Mouse (Mus musculus): Measurements from ENCODE around the gene Stk38. TPM values are rescaled to one million over a fixed set of nuclear protein-coding genes. Genes with fewer than 3 reads are reported as not detected.

Gene Stk38
- total and polyA plus RNA-seq, 3 experiments = 29.0 to 56.4 (median 56.0) TPM

DNA sequence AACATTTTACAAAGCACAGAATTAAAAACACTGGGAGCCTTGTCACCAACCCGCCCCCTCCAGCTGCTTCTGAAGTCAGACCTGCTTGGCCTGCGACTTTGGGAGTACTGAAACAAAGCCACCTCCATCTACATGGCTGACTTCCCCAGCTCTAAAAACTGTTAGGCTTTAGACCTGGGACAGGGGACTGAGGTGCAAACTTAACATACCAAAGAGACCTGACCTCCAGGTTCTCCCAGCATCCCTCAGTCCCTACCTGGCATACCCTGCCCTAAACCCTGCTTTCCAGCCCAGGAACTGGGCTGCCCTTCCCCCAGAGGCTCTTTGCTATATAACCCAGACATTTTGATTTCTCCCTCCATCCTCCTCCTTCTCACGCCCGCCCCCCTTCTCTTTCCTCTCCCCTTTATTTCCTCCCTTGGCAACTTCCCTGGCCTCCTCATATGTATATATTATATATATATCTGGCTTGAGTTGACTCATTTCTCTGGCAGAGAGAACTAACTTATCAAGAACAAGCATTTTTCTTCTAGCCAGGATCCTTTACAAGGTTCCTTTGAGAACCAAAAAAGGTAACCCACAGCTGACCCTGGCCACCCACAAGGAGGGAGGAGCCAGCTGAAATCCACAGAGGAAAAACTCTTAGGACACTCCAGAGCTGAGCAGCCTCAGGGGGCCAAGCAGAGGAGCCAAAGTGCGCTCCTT lies 19.0 kb upstream of the Stk38 start:
- Histone ChIP-seq H3K27ac (ENCODE audit: insufficient read depth, low read depth) (no peak overlapping the region), H3K9me3 (replicated peaks; ENCODE audit: low read length) (no peaks in the 10 kb centered on the region), H3K4me1 (ENCODE audit: control insufficient read depth in 1 of 2, insufficient read depth in 2 of 2) (peaks cover 0 to 20% of the 10 kb centered on the region in 2 experiments; a peak in 3 of 4 replicates), H3K27me3 (replicated peaks) (no peaks in the 10 kb centered on the region), H3K4me2 (ENCODE audit: insufficient read depth, low read depth, poor library complexity, severe bottlenecking) (no peak overlapping the region), H3K4me3 (replicated peaks in 1 of 3; ENCODE audit: low read depth in 2 of 3, low read length in 2 of 3, poor library complexity in 1 of 3) (no peak overlapping the region), H3K36me3 (replicated peaks in 1 of 2; ENCODE audit: control insufficient read depth in 1 of 2, insufficient read depth in 1 of 2, low read length in 1 of 2) (no peaks in the 10 kb centered on the region), H3K79me2 (replicated peaks; ENCODE audit: control insufficient read depth, extremely low read depth, insufficient read depth, poor library complexity, severe bottlenecking) (no peaks in the 10 kb centered on the region), H3K9ac (ENCODE audit: insufficient read depth, low read depth) (no peak overlapping the region)
- no peak for DNase-seq (ENCODE audit: extremely low read depth)
- no peak for TF ChIP-seq BHLHE40 (IDR thresholded peaks at IDR 0.05; ENCODE audit: low read depth, low read length)
- TF ChIP-seq RAD21 (IDR thresholded peaks at IDR 0.05; ENCODE audit: low read depth, low read length) = no peak
- no peak for TF ChIP-seq CTCF (conservative IDR thresholded peaks at IDR 0.05 in 1 of 2, IDR thresholded peaks at IDR 0.05 in 1 of 2; ENCODE audit: low read depth in 2 of 2, low read length in 2 of 2)
- TF ChIP-seq USF2 (conservative IDR thresholded peaks at IDR 0.05; ENCODE audit: low read depth, low read length) = no peak
- no peak for TF ChIP-seq GABPA (IDR thresholded peaks at IDR 0.05; ENCODE audit: insufficient replicate concordance, low read depth, low read length)
- TF ChIP-seq JUN (IDR thresholded peaks at IDR 0.05; ENCODE audit: insufficient read depth, low read depth, low read length) = no peak
- no peak for TF ChIP-seq IRF4 (IDR thresholded peaks at IDR 0.05; ENCODE audit: low read depth, low read length)
- TF ChIP-seq MYC (IDR thresholded peaks at IDR 0.05; ENCODE audit: low read depth, low read length) = no peak
- TF ChIP-seq JUND (conservative IDR thresholded peaks at IDR 0.05; ENCODE audit: low read depth, low read length) = no peak
- no peak for TF ChIP-seq CHD1 (IDR thresholded peaks at IDR 0.05; ENCODE audit: low read depth, low read length)
- TF ChIP-seq MAX (IDR thresholded peaks at IDR 0.05; ENCODE audit: low read length) = no peak
- no peak for TF ChIP-seq TBP (conservative IDR thresholded peaks at IDR 0.05; ENCODE audit: low read depth, low read length)
- no peak for TF ChIP-seq ELF1 (IDR thresholded peaks at IDR 0.05; ENCODE audit: low read depth, low read length)
- no peak for TF ChIP-seq CHD2 (IDR thresholded peaks at IDR 0.05; ENCODE audit: low read length)
- no peak for TF ChIP-seq KAT2A (IDR thresholded peaks at IDR 0.05; ENCODE audit: insufficient replicate concordance, low read length)
- dilution Hi-C loops (cut with MboI; ENCODE audit: extremely low pct_ligation_motif_present, extremely low pct_unique_long_range_greater_than_20kb, low sequenced_read_pairs) = no loop called here
- in situ Hi-C loops (cut with MboI; ENCODE audit: low pct_ligation_motif_present, low pct_unique_long_range_greater_than_20kb, low sequenced_read_pairs) = no loop called here

DNA sequence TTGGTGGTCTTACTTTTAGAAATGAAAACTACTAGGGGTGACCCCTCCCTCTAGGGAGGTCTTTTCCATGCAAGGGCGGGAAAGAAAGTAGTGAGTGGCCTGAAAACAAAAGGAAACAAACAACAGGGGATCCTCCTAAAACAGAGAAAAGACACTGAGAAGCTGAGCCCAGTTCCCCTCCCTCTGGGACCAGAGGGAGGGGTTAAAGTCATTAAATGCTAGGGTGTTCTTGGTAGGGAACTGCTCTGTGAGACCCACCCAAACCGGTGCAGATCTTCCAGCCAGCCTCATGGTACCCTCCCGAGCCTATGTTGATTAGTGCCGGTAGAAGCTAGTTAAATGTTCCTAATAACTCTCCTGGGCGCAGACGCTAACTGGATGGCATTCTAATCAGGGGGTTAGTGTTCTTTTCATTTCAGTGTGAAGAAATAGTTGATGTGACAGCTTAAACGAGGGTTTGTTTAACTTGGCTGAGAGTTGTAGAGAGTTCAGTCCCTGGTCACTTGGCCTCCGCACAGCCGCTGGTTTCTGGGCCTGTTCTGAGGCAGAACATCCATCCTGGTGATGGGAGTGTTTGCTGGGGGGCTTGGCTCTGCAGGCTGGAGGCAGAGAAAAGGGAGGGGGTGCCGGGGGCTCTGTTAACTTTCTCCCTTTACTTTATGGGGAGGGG lies 17.2 kb upstream of the Stk38 start:
- Histone ChIP-seq H3K4me3 (replicated peaks in 1 of 3; ENCODE audit: low read depth in 2 of 3, low read length in 2 of 3, poor library complexity in 1 of 3) (no peak overlapping the region), H3K27me3 (replicated peaks) (no peaks in the 10 kb centered on the region), H3K79me2 (replicated peaks; ENCODE audit: control insufficient read depth, extremely low read depth, insufficient read depth, poor library complexity, severe bottlenecking) (no peaks in the 10 kb centered on the region), H3K27ac (ENCODE audit: insufficient read depth, low read depth) (no peak overlapping the region), H3K9ac (ENCODE audit: insufficient read depth, low read depth) (no peak overlapping the region), H3K4me1 (ENCODE audit: control insufficient read depth in 1 of 2, insufficient read depth in 2 of 2) (peaks cover 0 to 28% of the 10 kb centered on the region in 2 experiments; a peak in 3 of 4 replicates), H3K36me3 (replicated peaks in 1 of 2; ENCODE audit: control insufficient read depth in 1 of 2, insufficient read depth in 1 of 2, low read length in 1 of 2) (no peaks in the 10 kb centered on the region), H3K4me2 (ENCODE audit: insufficient read depth, low read depth, poor library complexity, severe bottlenecking) (no peak overlapping the region), H3K9me3 (replicated peaks; ENCODE audit: low read length) (no peaks in the 10 kb centered on the region)
- TF ChIP-seq MAZ (IDR thresholded peaks at IDR 0.05; ENCODE audit: low read depth, low read length) (no peak), ELF1 (IDR thresholded peaks at IDR 0.05; ENCODE audit: low read depth, low read length) (no peak), SMC3 (IDR thresholded peaks at IDR 0.05; ENCODE audit: low read depth, low read length) (no peak), POLR2AphosphoS2 (IDR thresholded peaks at IDR 0.05; ENCODE audit: low read depth, low read length) (no peak), E2F4 (IDR thresholded peaks at IDR 0.05; ENCODE audit: insufficient replicate concordance, low read depth, low read length) (no peak), ZNF384 (IDR thresholded peaks at IDR 0.05; ENCODE audit: low read depth, low read length) (no peak), USF1 (IDR thresholded peaks at IDR 0.05; ENCODE audit: low read depth, low read length) (no peak), SIN3A (IDR thresholded peaks at IDR 0.05; ENCODE audit: low read length) (no peak), ETS1 (conservative IDR thresholded peaks at IDR 0.05; ENCODE audit: low read depth, low read length) (no peak), TBP (conservative IDR thresholded peaks at IDR 0.05; ENCODE audit: low read depth, low read length) (no peak), UBTF (IDR thresholded peaks at IDR 0.05; ENCODE audit: low read depth, low read length) (no peak)
- dilution Hi-C loops (cut with MboI; ENCODE audit: extremely low pct_ligation_motif_present, extremely low pct_unique_long_range_greater_than_20kb, low sequenced_read_pairs) (no loop called here), in situ Hi-C loops (cut with MboI; ENCODE audit: low pct_ligation_motif_present, low pct_unique_long_range_greater_than_20kb, low sequenced_read_pairs) (no loop called here)
- no peak for DNase-seq (ENCODE audit: extremely low read depth)

All from CH12.LX (cell line).